Mouse (Mus musculus) ES-Bruce4 (cell line): ENCODE data around the gene Ddx52.

ENCODE experiments used
- CTCF ChIP-seq: IDR thresholded peaks from one replicate; pipeline ENCODE4 v1.8.1; 2011; ENCODE audit warnings: low read depth, low read length
- EP300 ChIP-seq: IDR thresholded peaks from 2 replicates; pipeline ENCODE4 v1.6.1; 2011; ENCODE audit warnings: low read depth, low read length; ENCODE audit not compliant: insufficient read depth
- POLR2A ChIP-seq: IDR thresholded peaks from one replicate; pipeline ENCODE4 v1.8.1; 2011; ENCODE audit warnings: low read length; ENCODE audit not compliant: insufficient read depth

DNA sequence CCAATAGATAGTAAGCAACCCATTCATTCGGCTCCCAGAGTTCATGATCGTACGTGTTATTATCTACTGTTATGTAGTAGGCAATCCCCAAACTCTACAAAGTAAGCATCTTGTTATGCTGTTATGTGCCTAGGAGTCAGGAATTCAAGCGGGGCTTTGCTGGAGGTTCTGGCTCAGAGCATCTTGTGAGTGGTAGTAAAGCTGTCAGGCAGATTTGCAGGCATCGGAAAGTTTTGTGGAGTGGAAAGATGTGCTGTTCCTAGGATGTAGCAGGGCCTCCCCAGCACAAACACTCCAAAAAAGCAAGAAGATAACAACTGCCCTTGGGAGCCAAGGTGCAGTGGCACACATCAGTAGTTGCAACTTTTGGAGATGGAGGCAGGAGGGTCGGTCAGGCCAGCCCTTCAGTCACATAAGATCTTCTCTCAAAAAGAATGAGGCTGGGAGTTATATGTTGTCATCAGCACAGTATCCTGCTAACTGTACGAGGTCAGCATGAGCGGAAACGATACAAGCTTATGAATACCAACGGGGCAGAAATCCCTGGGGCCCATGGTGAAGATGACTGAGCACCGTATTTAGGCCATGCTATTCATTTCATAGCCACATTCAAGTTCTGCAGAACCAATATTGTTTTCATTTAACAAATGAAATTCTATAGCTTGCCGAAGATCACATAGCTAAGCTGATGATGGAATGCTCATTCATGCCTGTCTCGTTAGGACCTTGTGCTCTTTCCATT lies 34.5 kb downstream of the Ddx52 start:
- TF ChIP-seq CTCF: no peak
- TF ChIP-seq EP300: no peak
- no peak for TF ChIP-seq POLR2A
